Mouse (Mus musculus) C2C12 (cell line): ENCODE measurements around the gene Fchsd2.

Experiments
- CTCF ChIP-seq: IDR thresholded peaks from one replicate; pipeline ENCODE4 v1.5.1; 2011; ENCODE audit not compliant: control insufficient read depth, insufficient read depth, insufficient read length
- FOSL1 ChIP-seq: IDR thresholded peaks from one replicate; pipeline ENCODE4 v1.8.0; 2011; ENCODE audit warnings: mild to moderate bottlenecking, low read length; ENCODE audit not compliant: poor library complexity, insufficient read depth, severe bottlenecking

DNA sequence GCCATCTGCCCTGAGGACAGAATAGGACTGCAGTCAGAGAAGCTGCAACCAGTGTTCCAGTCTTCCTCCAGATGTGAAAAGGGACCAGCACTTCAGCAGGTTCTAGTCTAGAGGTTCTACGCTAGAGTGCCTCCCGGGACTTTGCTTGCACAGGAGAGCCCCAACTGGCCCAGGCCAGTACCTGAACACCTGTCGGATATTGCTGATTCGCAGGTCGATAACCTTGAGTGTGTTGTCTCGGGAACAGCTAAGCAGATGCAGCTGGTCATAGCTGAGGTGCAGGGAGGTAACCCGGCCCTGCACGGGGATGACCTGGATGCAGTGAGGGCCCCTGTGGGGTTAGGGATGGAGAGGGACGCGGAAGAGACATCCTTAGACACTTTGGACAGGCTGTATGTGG lies 197.7 kb downstream of the Fchsd2 start:
- no peak for TF ChIP-seq CTCF
- TF ChIP-seq FOSL1: no peak
